Mouse (Mus musculus): ENCODE measurements at regions not wholly inside any gene's neighbourhood (a gene's known extent, or its start where the extent isn't known, plus 50 kb on each side); places are given as distances from the start of the nearest gene placed in this dataset.
A peak's percentile ranks its signal among the peaks of the same experiment; 100 is the strongest.

- DNase-seq: no peak
Measured at GRCm38 (mm10) chrX:22898698-22899051, 466.2 kb downstream of the Klhl13 start.

- DNase-seq: no peak
Measured at GRCm38 (mm10) chrX:22898048-22898697, 466.7 kb downstream of the Klhl13 start.

- DNase-seq: no peak
Measured at GRCm38 (mm10) chrX:22869791-22870190, 495.1 kb downstream of the Klhl13 start.

GRCm38 (mm10) chrX:22849522-22850495 lies 515.1 kb downstream of the Klhl13 start:
- DNase-seq: no peak

- DNase-seq: no peak
Measured at GRCm38 (mm10) chrX:22848778-22849177, 516.1 kb downstream of the Klhl13 start.

- no peak for DNase-seq
Measured at GRCm38 (mm10) chrX:22833226-22833625, 531.7 kb downstream of the Klhl13 start.

- DNase-seq: no peak
Measured at GRCm38 (mm10) chrX:22805184-22805583, 559.7 kb downstream of the Klhl13 start.

GRCm38 (mm10) chrX:22769971-22770530 lies 594.8 kb downstream of the Klhl13 start:
- no peak for DNase-seq

- no peak for DNase-seq
Measured at GRCm38 (mm10) chrX:22739235-22739634, 625.6 kb downstream of the Klhl13 start.

GRCm38 (mm10) chrX:22698179-22698578 lies 666.7 kb downstream of the Klhl13 start:
- DNase-seq: peak in 1 of 2 experiments; percentile 3

GRCm38 (mm10) chrX:22657722-22658342 lies 707.0 kb downstream of the Klhl13 start:
- no peak for DNase-seq

All from cerebellum, adult 18-20 months (tissue).